ENCODE assay signal across 17 mouse cellular contexts in genomic region chr6:145100923-145101322, GRCm38 (mm10). TPM values are rescaled to one million over a fixed set of nuclear protein-coding genes. Genes with fewer than 3 reads are reported as not detected.
DNase-seq lines count a peak whose midpoint lies in the region; ATAC-seq lines count a peak whose summit lies in the region.
"Had no signal": no experiment of that assay in that cellular context is flagged by ENCODE, and none has a peak within 500 bp of the region (broad histone marks: within the 10 kb centered on the region; RNA-seq: fewer than 3 reads in every experiment).

No protein-coding gene starts in this region.

- H3K4me1 ChIP-seq in heart, embryonic 15.5 days (replicated peaks), result peaks cover 11% of the 10 kb centered on the region
- H3K4me1 ChIP-seq: forebrain, embryonic 15.5 days; midbrain, embryonic 13.5 days; neural tube, embryonic 15.5 days had no signal

- no peak overlapping the region for H3K9ac ChIP-seq in heart, embryonic 15.5 days
- H3K9ac ChIP-seq: forebrain, embryonic 15.5 days; hindbrain, embryonic 14.5 days; midbrain, embryonic 13.5 days; neural tube, embryonic 15.5 days had no signal

- 32% methylated on average over 9 of the region's 9 CpGs for WGBS in heart, embryonic 15.5 days

- no peaks in the 10 kb centered on the region for H3K36me3 ChIP-seq in heart, embryonic 15.5 days
- H3K36me3 ChIP-seq: forebrain, embryonic 15.5 days; midbrain, embryonic 13.5 days; neural tube, embryonic 15.5 days had no signal

- DNase-seq in heart, postnatal 25 days (ENCODE audit: low spot score), result no peak
- DNase-seq in thymus, postnatal 25 days, result peak; percentile 47
- DNase-seq in thymus, postnatal 14 days, result no peak
- no peak for DNase-seq in frontal cortex, postnatal 36 days (ENCODE audit: low spot score in 2 of 2)
- DNase-seq in ovary, adult 18-20 months (ENCODE audit: low spot score), result no peak
- DNase-seq: adrenal gland, adult 8-10 months; kidney, adult 8-10 months; liver had no signal

- H3K27ac ChIP-seq in heart, embryonic 15.5 days, result peak overlapping the region; percentile 27; the same call in 1 of the 2 replicates
- H3K27ac ChIP-seq: forebrain, embryonic 15.5 days; hindbrain, embryonic 14.5 days; midbrain, embryonic 13.5 days; neural tube, embryonic 15.5 days had no signal

- H3K4me3 ChIP-seq in heart, embryonic 15.5 days, result no peak overlapping the region
- H3K4me3 ChIP-seq: forebrain, embryonic 15.5 days; midbrain, embryonic 13.5 days; neural tube, embryonic 15.5 days had no signal

- no peak overlapping the region for H3K4me2 ChIP-seq in heart, embryonic 15.5 days
- H3K4me2 ChIP-seq: forebrain, embryonic 15.5 days; hindbrain, embryonic 14.5 days; midbrain, embryonic 13.5 days; neural tube, embryonic 15.5 days had no signal

- no peaks in the 10 kb centered on the region for H3K27me3 ChIP-seq in heart, embryonic 15.5 days
- H3K27me3 ChIP-seq: forebrain, embryonic 15.5 days; midbrain, embryonic 13.5 days; neural tube, embryonic 15.5 days; Patski had no signal

- no peaks in the 10 kb centered on the region for H3K9me3 ChIP-seq in heart, embryonic 15.5 days (replicated peaks)
- H3K9me3 ChIP-seq: forebrain, embryonic 15.5 days; midbrain, embryonic 13.5 days; neural tube, embryonic 15.5 days had no signal

- ATAC-seq in heart, embryonic 15.5 days (replicated peaks; ENCODE audit: insufficient number of reproducible peaks, insufficient read depth, low FRiP score, low read depth), result no peak
- ATAC-seq in megakaryocyte, adult 5-6 weeks (ENCODE audit: poor library complexity, severe bottlenecking), result peak; percentile 75
- no peak for ATAC-seq in erythroblast, adult 5-6 weeks (replicated peaks; ENCODE audit: low FRiP score, poor library complexity, severe bottlenecking)
- ATAC-seq: forebrain, embryonic 15.5 days; lung, postnatal 0 days; midbrain, embryonic 13.5 days; Patski had no signal

- intact Hi-C loops in heart, postnatal 25 days (cut with DNase I), result no loop called here

RNA-seq across cellular contexts. Expression of gene Lrmp, which starts 14.5 kb away (rescaled TPM):
- polyA plus RNA-seq in heart, embryonic 15.5 days (2015; fragmentation: Nextera tagmentation; extraction: Ambion mirVana), result 3.1 and 10.7 TPM in 2 replicates
- 1 to 10 TPM; 2.0 to 2.7 TPM for total RNA-seq in heart, postnatal 25 days (2021)
- total RNA-seq in megakaryocyte, adult 5-6 weeks (2015), result 41.7 and 44.5 TPM in 2 replicates
- total RNA-seq in megakaryocyte, adult 5-6 weeks (2017), result 87.5 and 92.7 TPM in 2 replicates
- total RNA-seq in erythroblast, adult 5-6 weeks (2015; ENCODE audit: low replicate concordance), result 11.9 and 15.0 TPM in 2 replicates
- 26.1 and 29.8 TPM in 2 replicates for total RNA-seq in erythroblast, adult 5-6 weeks (2017; ENCODE audit: low replicate concordance)

RNA-seq across cellular contexts. Expression of gene Bcat1, which starts 24.9 kb away (rescaled TPM):
- 3.3 and 6.7 TPM in 2 replicates for polyA plus RNA-seq in heart, embryonic 15.5 days (2015; fragmentation: Nextera tagmentation; extraction: Ambion mirVana)
- 1 to 10 TPM; 1.5 to 1.6 TPM for total RNA-seq in heart, postnatal 25 days (2021)
- 0.25 TPM in 1 of 2 replicates, not detected in the other for total RNA-seq in megakaryocyte, adult 5-6 weeks (2015)
- 0.24 TPM in 1 of 2 replicates, not detected in the other for total RNA-seq in megakaryocyte, adult 5-6 weeks (2017)
- total RNA-seq in erythroblast, adult 5-6 weeks (2015; ENCODE audit: low replicate concordance), result not detected in 2 replicates
- total RNA-seq in erythroblast, adult 5-6 weeks (2017; ENCODE audit: low replicate concordance), result not detected in 2 replicates
